Mouse (Mus musculus): ENCODE measurements around the gene Spc24. TPM values are rescaled to one million over a fixed set of nuclear protein-coding genes. Genes with fewer than 3 reads are reported as not detected.
A peak's percentile ranks its signal among the peaks of the same experiment; 100 is the strongest.

Gene Spc24
- polyA plus RNA-seq, 1 experiment from 2014 or later, result 64.3 TPM

DNA sequence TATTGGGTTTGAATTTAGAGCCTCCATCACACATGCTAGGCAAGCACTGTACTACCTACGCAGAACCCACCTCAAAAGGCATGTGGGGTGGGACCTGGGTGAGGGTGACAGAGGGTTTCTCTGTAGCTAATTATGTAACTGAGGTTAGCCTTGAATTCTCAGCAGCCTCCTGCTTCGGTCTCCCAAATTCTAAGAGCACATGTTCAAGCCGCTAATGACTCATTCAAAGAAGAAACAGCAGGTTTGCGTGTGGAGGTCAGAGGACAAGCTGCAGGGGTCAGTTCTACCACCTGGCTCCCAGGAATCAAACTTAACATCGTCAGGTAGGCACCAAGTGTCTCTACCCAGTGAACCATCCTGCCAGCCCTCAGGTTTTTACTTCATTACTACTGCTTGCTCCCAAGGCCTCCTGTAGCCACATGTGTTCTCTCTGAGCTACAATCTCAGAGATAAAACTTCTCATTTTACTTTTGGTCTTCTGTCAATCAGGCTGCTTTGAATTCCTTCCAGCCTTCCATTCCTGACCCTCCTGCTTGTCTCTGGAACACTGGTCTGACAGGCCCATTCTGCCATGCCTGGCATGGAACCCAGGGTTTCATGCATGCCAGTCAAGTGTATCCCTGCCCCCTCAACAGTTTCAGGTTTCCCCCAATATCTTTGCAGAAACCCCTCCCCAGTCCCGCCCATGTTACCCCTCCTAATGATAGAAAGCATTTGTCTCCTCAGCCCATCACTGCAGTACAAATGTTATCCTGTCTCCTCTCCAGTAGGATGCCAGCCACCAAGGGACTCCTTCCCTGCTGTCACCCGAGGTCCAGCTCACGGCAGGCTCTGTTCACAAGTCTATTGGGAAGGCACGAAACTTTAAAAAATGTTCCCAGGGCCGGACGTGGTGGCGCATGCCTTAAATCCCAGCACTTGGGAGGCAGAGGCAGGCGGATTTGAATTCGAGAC, 1.2 kb downstream of the Spc24 start:
- H3K9ac ChIP-seq (ENCODE audit: low read length), result 0 out of 2 replicates have a peak overlapping the region, but pooled peaks have one; percentile 66

DNA sequence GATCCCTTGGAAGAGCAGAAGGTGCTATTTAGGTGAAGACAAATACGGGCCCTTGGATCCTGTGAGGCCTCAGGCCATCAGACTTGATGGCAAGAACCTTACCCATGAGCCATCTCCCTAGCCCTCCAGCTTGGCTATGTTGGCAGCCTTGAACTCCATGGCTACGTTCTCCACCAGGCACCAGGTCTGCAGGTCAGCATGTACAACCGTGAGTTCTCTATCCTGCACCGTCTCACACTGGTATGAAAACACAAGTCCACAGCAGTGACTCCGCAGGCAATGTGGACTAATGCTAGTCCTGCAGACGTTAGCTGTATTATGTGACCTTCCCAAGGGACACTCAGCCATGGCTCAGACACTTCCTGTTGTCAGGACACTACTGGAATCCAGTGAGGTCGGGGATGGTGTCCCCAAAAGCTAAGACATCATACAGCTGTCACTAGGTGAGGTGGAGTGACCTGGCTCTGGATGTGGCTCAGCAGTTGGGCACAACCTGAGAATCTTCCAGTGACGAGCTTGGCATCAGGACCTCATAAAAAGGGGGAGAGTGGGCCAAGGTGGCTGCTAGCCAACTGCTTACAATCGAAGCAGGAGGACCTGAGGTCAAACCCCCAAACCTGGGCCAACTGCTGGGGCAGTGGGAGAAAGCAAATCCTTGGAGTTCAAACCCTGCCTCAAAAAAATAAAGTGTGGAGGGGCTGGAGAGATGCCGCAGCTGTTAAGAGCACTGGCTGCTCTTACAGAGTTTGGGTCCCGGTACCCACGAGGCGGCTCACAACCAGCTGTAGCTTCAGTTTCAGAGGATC, 5.4 kb downstream of the Spc24 start:
- H3K4me2 ChIP-seq (ENCODE audit: low read length), result no peak overlapping the region
- H3K4me1 ChIP-seq (ENCODE audit: control insufficient read depth, insufficient read depth, low read length), result peaks cover 6% of the 10 kb centered on the region; the same call in 1 of the 2 replicates
- H3K27ac ChIP-seq (ENCODE audit: low read depth, low read length), result no peak overlapping the region
- WGBS, result 84% methylated on average over 13 of the region's 13 CpGs
- ATAC-seq (no peak), DNase-seq (ENCODE audit: low spot score) (no peak)
- H3K9ac ChIP-seq (ENCODE audit: low read length), result no peak overlapping the region
- H3K27me3 ChIP-seq (replicated peaks; ENCODE audit: control insufficient read depth, insufficient read depth, low read length), result no peaks in the 10 kb centered on the region
- H3K9me3 ChIP-seq (replicated peaks; ENCODE audit: control insufficient read depth, low read length), result no peaks in the 10 kb centered on the region
- H3K4me3 ChIP-seq (ENCODE audit: low read depth, low read length), result no peak overlapping the region
- H3K36me3 ChIP-seq (ENCODE audit: control insufficient read depth, insufficient read depth, low read length), result peaks cover 15% of the 10 kb centered on the region; the same call in 1 of the 2 replicates

More for the DNA sequence above, 1.2 kb downstream of the Spc24 start:
- no peaks in the 10 kb centered on the region for H3K9me3 ChIP-seq (replicated peaks; ENCODE audit: control insufficient read depth, low read length)
- no peak for ATAC-seq
- 50% methylated on average over 14 of the region's 14 CpGs for WGBS
- H3K27me3 ChIP-seq (replicated peaks; ENCODE audit: control insufficient read depth, insufficient read depth, low read length), result no peaks in the 10 kb centered on the region
- peak; percentile 24 for DNase-seq (ENCODE audit: low spot score)
- H3K4me1 ChIP-seq (ENCODE audit: control insufficient read depth, insufficient read depth, low read length), result peaks cover 6% of the 10 kb centered on the region; the same call in 1 of the 2 replicates
- H3K4me2 ChIP-seq (ENCODE audit: low read length), result peak overlapping the region; percentile 56
- no peak overlapping the region for H3K27ac ChIP-seq (ENCODE audit: low read depth, low read length)
- peak overlapping the region; percentile 66 for H3K4me3 ChIP-seq (ENCODE audit: low read depth, low read length)
- H3K36me3 ChIP-seq (ENCODE audit: control insufficient read depth, insufficient read depth, low read length), result peaks cover 15% of the 10 kb centered on the region; the same call in 1 of the 2 replicates

GRCm38 (mm10) chr9:21754003-21754402, 6.1 kb downstream of the Spc24 start:
- H3K4me2 ChIP-seq (ENCODE audit: low read length), result no peak overlapping the region
- no peak overlapping the region for H3K9ac ChIP-seq (ENCODE audit: low read length)
- no peaks in the 10 kb centered on the region for H3K9me3 ChIP-seq (replicated peaks; ENCODE audit: control insufficient read depth, low read length)
- H3K4me3 ChIP-seq (ENCODE audit: low read depth, low read length), result no peak overlapping the region
- peaks cover 3% of the 10 kb centered on the region; the same call in 1 of the 2 replicates for H3K4me1 ChIP-seq (ENCODE audit: control insufficient read depth, insufficient read depth, low read length)
- H3K27me3 ChIP-seq (replicated peaks; ENCODE audit: control insufficient read depth, insufficient read depth, low read length), result no peaks in the 10 kb centered on the region
- DNase-seq (ENCODE audit: low spot score) (no peak), ATAC-seq (no peak)
- 90% methylated on average over 2 of the region's 2 CpGs for WGBS
- H3K36me3 ChIP-seq (ENCODE audit: control insufficient read depth, insufficient read depth, low read length), result peaks cover 21% of the 10 kb centered on the region
- H3K27ac ChIP-seq (ENCODE audit: low read depth, low read length), result no peak overlapping the region

GRCm38 (mm10) chr9:21752252-21752792, 7.8 kb downstream of the Spc24 start:
- Histone ChIP-seq H3K4me1 (ENCODE audit: control insufficient read depth, insufficient read depth, low read length) (no peaks in the 10 kb centered on the region), H3K9me3 (replicated peaks; ENCODE audit: control insufficient read depth, low read length) (no peaks in the 10 kb centered on the region), H3K4me2 (ENCODE audit: low read length) (no peak overlapping the region), H3K9ac (ENCODE audit: low read length) (no peak overlapping the region), H3K27me3 (replicated peaks; ENCODE audit: control insufficient read depth, insufficient read depth, low read length) (no peaks in the 10 kb centered on the region), H3K4me3 (ENCODE audit: low read depth, low read length) (no peak overlapping the region), H3K36me3 (ENCODE audit: control insufficient read depth, insufficient read depth, low read length) (peaks cover 36% of the 10 kb centered on the region), H3K27ac (ENCODE audit: low read depth, low read length) (no peak overlapping the region)
- no peak for DNase-seq (ENCODE audit: low spot score)
- ATAC-seq, result no peak
- 62% methylated on average over 10 of the region's 10 CpGs for WGBS

DNA sequence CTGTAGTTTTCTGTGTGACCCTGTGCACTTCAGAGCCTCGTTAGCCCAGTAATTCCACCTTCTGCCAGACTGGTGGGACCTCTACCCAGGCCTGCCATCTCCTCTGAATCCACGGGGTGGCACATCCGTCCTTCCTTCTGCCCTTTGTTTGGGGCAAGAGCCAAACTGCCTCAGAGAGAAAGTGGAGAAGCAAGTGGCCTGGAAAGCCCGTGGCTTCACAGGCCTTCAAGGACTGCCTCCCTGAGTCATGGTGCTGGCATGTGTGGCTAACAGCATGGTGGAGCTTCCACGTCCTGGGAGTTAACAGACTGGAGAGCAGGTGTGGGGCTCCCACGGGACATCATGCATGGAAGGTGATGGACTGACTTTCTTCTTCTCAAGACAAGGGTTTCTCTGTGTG, 8.8 kb downstream of the Spc24 start:
- no peaks in the 10 kb centered on the region for H3K9me3 ChIP-seq (replicated peaks; ENCODE audit: control insufficient read depth, low read length)
- H3K4me1 ChIP-seq (ENCODE audit: control insufficient read depth, insufficient read depth, low read length), result no peaks in the 10 kb centered on the region
- 53% methylated on average over 6 of the region's 6 CpGs for WGBS
- DNase-seq (ENCODE audit: low spot score) (no peak), ATAC-seq (no peak)
- H3K27ac ChIP-seq (ENCODE audit: low read depth, low read length), result no peak overlapping the region
- no peak overlapping the region for H3K4me3 ChIP-seq (ENCODE audit: low read depth, low read length)
- H3K36me3 ChIP-seq (ENCODE audit: control insufficient read depth, insufficient read depth, low read length), result peaks cover 41% of the 10 kb centered on the region
- H3K4me2 ChIP-seq (ENCODE audit: low read length), result no peak overlapping the region
- H3K9ac ChIP-seq (ENCODE audit: low read length), result no peak overlapping the region
- H3K27me3 ChIP-seq (replicated peaks; ENCODE audit: control insufficient read depth, insufficient read depth, low read length), result no peaks in the 10 kb centered on the region

DNA sequence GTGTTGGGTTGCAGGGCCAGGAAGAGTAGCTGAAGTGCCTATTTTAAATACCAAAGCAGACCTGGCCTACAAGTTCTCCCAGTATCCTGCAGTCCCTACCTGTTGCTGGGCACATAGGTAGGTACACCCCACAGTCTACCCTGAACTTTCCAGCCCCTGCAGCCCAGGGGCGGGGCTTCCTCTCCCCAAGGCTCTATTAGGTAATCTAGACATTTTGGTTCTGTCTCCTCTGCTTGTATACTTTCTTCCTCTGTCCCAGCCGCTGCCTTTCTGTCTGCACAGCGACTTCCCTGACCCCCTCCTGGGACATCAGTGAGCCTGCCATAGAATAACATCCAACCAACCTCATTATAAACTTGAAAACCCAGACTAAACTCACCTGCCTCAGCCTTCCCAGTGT, 9.7 kb downstream of the Spc24 start:
- H3K4me3 ChIP-seq (ENCODE audit: low read depth, low read length), result no peak overlapping the region
- no peak overlapping the region for H3K9ac ChIP-seq (ENCODE audit: low read length)
- H3K36me3 ChIP-seq (ENCODE audit: control insufficient read depth, insufficient read depth, low read length), result peaks cover 43% of the 10 kb centered on the region
- no peak overlapping the region for H3K27ac ChIP-seq (ENCODE audit: low read depth, low read length)
- H3K9me3 ChIP-seq (replicated peaks; ENCODE audit: control insufficient read depth, low read length), result no peaks in the 10 kb centered on the region
- H3K27me3 ChIP-seq (replicated peaks; ENCODE audit: control insufficient read depth, insufficient read depth, low read length), result no peaks in the 10 kb centered on the region
- H3K4me1 ChIP-seq (ENCODE audit: control insufficient read depth, insufficient read depth, low read length), result no peaks in the 10 kb centered on the region
- 82% methylated on average over 3 of the region's 3 CpGs for WGBS
- H3K4me2 ChIP-seq (ENCODE audit: low read length), result no peak overlapping the region
- no peak for ATAC-seq
- DNase-seq (ENCODE audit: low spot score), result no peak

- DNase-seq (ENCODE audit: low spot score), result no peak
- ATAC-seq, result no peak
- 88% methylated on average over 6 of the region's 6 CpGs for WGBS
- H3K4me2 ChIP-seq (ENCODE audit: low read length), result no peak overlapping the region
- H3K4me3 ChIP-seq (ENCODE audit: low read depth, low read length), result no peak overlapping the region
- H3K4me1 ChIP-seq (ENCODE audit: control insufficient read depth, insufficient read depth, low read length), result no peaks in the 10 kb centered on the region
- H3K27me3 ChIP-seq (replicated peaks; ENCODE audit: control insufficient read depth, insufficient read depth, low read length), result no peaks in the 10 kb centered on the region
- H3K36me3 ChIP-seq (ENCODE audit: control insufficient read depth, insufficient read depth, low read length), result peaks cover 51% of the 10 kb centered on the region
- no peaks in the 10 kb centered on the region for H3K9me3 ChIP-seq (replicated peaks; ENCODE audit: control insufficient read depth, low read length)
- H3K27ac ChIP-seq (ENCODE audit: low read depth, low read length), result no peak overlapping the region
- no peak overlapping the region for H3K9ac ChIP-seq (ENCODE audit: low read length)
Observed at GRCm38 (mm10) chr9:21749382-21750118, 10.6 kb downstream of the Spc24 start.

DNA sequence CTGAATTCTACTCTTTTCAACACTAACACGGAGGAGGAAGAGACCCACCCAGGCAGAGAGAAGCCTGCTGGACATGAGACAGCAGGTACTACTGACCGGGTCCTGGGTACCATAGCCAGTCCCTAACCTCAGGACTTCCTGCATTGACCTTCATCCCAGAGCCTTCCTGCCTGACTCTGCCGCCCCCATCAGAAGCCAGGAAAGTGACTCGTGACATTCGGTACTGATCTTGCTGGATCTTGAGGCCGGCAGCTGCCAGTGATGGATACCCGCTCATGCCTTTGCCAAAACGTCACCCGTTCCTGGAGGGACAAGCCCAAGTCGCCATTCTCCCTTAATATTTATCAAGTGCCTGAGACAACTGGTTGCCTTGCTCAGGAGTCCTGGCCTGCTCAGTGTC, 11.6 kb downstream of the Spc24 start:
- 90% methylated on average over 10 of the region's 10 CpGs for WGBS
- ATAC-seq, result no peak
- Histone ChIP-seq H3K27me3 (replicated peaks; ENCODE audit: control insufficient read depth, insufficient read depth, low read length) (no peaks in the 10 kb centered on the region), H3K36me3 (ENCODE audit: control insufficient read depth, insufficient read depth, low read length) (peaks cover 61% of the 10 kb centered on the region), H3K9me3 (replicated peaks; ENCODE audit: control insufficient read depth, low read length) (no peaks in the 10 kb centered on the region), H3K27ac (ENCODE audit: low read depth, low read length) (0 out of 2 replicates have a peak overlapping the region, but pooled peaks have one; percentile 9), H3K4me3 (ENCODE audit: low read depth, low read length) (no peak overlapping the region), H3K9ac (ENCODE audit: low read length) (no peak overlapping the region), H3K4me1 (ENCODE audit: control insufficient read depth, insufficient read depth, low read length) (no peaks in the 10 kb centered on the region), H3K4me2 (ENCODE audit: low read length) (no peak overlapping the region)
- DNase-seq (ENCODE audit: low spot score), result no peak
